ENCODE assay signal across 20 mouse cellular contexts in the genomic region with DNA sequence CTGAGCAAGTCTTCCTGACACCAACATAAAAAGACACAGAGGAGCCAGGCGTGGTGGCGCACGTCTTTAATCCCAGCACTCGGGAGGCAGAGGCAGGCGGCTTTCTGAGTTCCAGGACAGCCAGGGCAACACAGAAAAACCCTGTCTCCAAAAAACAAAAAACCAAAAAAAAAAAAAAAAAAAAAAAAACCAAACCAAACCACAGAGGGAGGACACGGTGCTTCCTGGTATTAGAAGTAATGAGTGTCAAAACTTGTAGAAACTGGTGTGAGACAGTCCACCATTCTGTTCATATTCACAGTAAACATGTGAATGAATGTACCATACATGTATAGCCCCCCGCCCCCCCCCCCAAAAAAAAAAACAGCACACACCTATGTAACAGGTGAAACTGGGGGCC. TPM values are rescaled to one million over a fixed set of nuclear protein-coding genes. Genes with fewer than 3 reads are reported as not detected.
DNase-seq lines count a peak whose midpoint lies in the region; ATAC-seq and TF ChIP-seq lines count a peak whose summit lies in the region.
"Had no signal": no experiment of that assay in that cellular context is flagged by ENCODE, and none has a peak within 500 bp of the region (broad histone marks: within the 10 kb centered on the region; RNA-seq: fewer than 3 reads in every experiment).

No protein-coding gene starts in this region.

- H3K9me3 ChIP-seq in heart, embryonic 13.5 days = no peaks in the 10 kb centered on the region
- no peaks in the 10 kb centered on the region for H3K9me3 ChIP-seq in liver, postnatal 0 days (ENCODE audit: low read length)
- H3K9me3 ChIP-seq in liver, embryonic 12.5 days (replicated peaks) = no peaks in the 10 kb centered on the region
- H3K9me3 ChIP-seq in CH12.LX (replicated peaks; ENCODE audit: low read length) = no peaks in the 10 kb centered on the region
- no peaks in the 10 kb centered on the region for H3K9me3 ChIP-seq in lung, postnatal 0 days (ENCODE audit: low read length)
- H3K9me3 ChIP-seq: hindbrain, embryonic 13.5 days; limb, embryonic 13.5 days; midbrain, embryonic 12.5 days; neural tube, embryonic 15.5 days had no signal

- H3K27me3 ChIP-seq in heart, embryonic 13.5 days (replicated peaks) = no peaks in the 10 kb centered on the region
- H3K27me3 ChIP-seq in liver, postnatal 0 days (ENCODE audit: insufficient read depth, low read length) = no peaks in the 10 kb centered on the region
- H3K27me3 ChIP-seq in liver, embryonic 12.5 days (replicated peaks) = no peaks in the 10 kb centered on the region
- H3K27me3 ChIP-seq in CH12.LX (replicated peaks) = no peaks in the 10 kb centered on the region
- H3K27me3 ChIP-seq in lung, postnatal 0 days (replicated peaks; ENCODE audit: insufficient read depth, low read length) = no peaks in the 10 kb centered on the region
- H3K27me3 ChIP-seq: hindbrain, embryonic 13.5 days; limb, embryonic 13.5 days; midbrain, embryonic 12.5 days; neural tube, embryonic 15.5 days had no signal

- no peak overlapping the region for H3K4me3 ChIP-seq in heart, embryonic 13.5 days
- no peak overlapping the region for H3K4me3 ChIP-seq in liver, postnatal 0 days (ENCODE audit: low read depth, low read length)
- no peak overlapping the region for H3K4me3 ChIP-seq in liver, embryonic 12.5 days
- no peak overlapping the region for H3K4me3 ChIP-seq in CH12.LX (replicated peaks in 1 of 3; ENCODE audit: low read depth in 2 of 3, low read length in 2 of 3, poor library complexity in 1 of 3)
- no peak overlapping the region for H3K4me3 ChIP-seq in lung, postnatal 0 days (ENCODE audit: low read depth, low read length)
- H3K4me3 ChIP-seq: hindbrain, embryonic 13.5 days; limb, embryonic 13.5 days; midbrain, embryonic 12.5 days; neural tube, embryonic 15.5 days had no signal

- DNase-seq in heart, adult 8-10 months (ENCODE audit: low spot score) = no peak
- DNase-seq in liver, postnatal 0 days = no peak
- no peak for DNase-seq in CH12.LX (ENCODE audit: extremely low read depth)
- DNase-seq in induced T-regulatory cell, adult 2 months (ENCODE audit: low read depth) = peak; percentile 29
- no peak for DNase-seq in lung, postnatal 0 days (ENCODE audit: low spot score)
- DNase-seq: gastrocnemius, postnatal 25 days; right cerebral cortex, postnatal 25 days had no signal

- TF ChIP-seq EP300 in liver, postnatal 0 days (IDR thresholded peaks at IDR 0.05; ENCODE audit: low read depth) = no peak
- no peak for TF ChIP-seq EP300 in CH12.LX (IDR thresholded peaks at IDR 0.05; ENCODE audit: low read length)
- no peak for TF ChIP-seq EP300 in lung, postnatal 0 days (IDR thresholded peaks at IDR 0.05)

- no peaks in the 10 kb centered on the region; the same call in 1 of the 2 replicates for H3K79me2 ChIP-seq in CH12.LX (replicated peaks; ENCODE audit: control insufficient read depth, extremely low read depth, insufficient read depth, poor library complexity, severe bottlenecking)

- in situ Hi-C loops in CH12.LX (cut with MboI; ENCODE audit: low pct_ligation_motif_present, low pct_unique_long_range_greater_than_20kb, low sequenced_read_pairs) = no loop called here

- WGBS in heart, embryonic 13.5 days = 85% methylated on average over 7 of the region's 7 CpGs
- 78% methylated on average over 7 of the region's 7 CpGs for WGBS in liver, postnatal 0 days (ENCODE audit: insufficient replicate concordance)
- 80% methylated on average over 7 of the region's 7 CpGs for WGBS in liver, embryonic 12.5 days (ENCODE audit: insufficient replicate concordance)
- WGBS in lung, postnatal 0 days = 83% methylated on average over 7 of the region's 7 CpGs

- dilution Hi-C loops in CH12.LX (cut with MboI; ENCODE audit: extremely low pct_ligation_motif_present, extremely low pct_unique_long_range_greater_than_20kb, low sequenced_read_pairs) = no loop called here

- H3K36me3 ChIP-seq in heart, embryonic 13.5 days = peaks cover 53% of the 10 kb centered on the region
- H3K36me3 ChIP-seq in liver, postnatal 0 days (replicated peaks; ENCODE audit: insufficient read depth, low read length) = peaks cover 39% of the 10 kb centered on the region
- peaks cover 53% of the 10 kb centered on the region for H3K36me3 ChIP-seq in liver, embryonic 12.5 days
- H3K36me3 ChIP-seq in CH12.LX (replicated peaks in 1 of 2; ENCODE audit: control insufficient read depth in 1 of 2, insufficient read depth in 1 of 2, low read length in 1 of 2) = peaks cover 42 to 47% of the 10 kb centered on the region in 2 experiments
- H3K36me3 ChIP-seq in lung, postnatal 0 days (ENCODE audit: insufficient read depth, low read length) = peaks cover 15% of the 10 kb centered on the region; the same call in 1 of the 2 replicates

- TF ChIP-seq RAD21 in CH12.LX (IDR thresholded peaks at IDR 0.05; ENCODE audit: low read depth, low read length) = no peak

- H3K4me2 ChIP-seq in heart, embryonic 13.5 days = no peak overlapping the region
- H3K4me2 ChIP-seq in liver, postnatal 0 days (ENCODE audit: low read depth, low read length) = no peak overlapping the region
- H3K4me2 ChIP-seq in liver, embryonic 12.5 days = no peak overlapping the region
- no peak overlapping the region for H3K4me2 ChIP-seq in CH12.LX (ENCODE audit: insufficient read depth, low read depth, poor library complexity, severe bottlenecking)
- no peak overlapping the region for H3K4me2 ChIP-seq in lung, postnatal 0 days (replicated peaks; ENCODE audit: low read depth, low read length)
- H3K4me2 ChIP-seq: heart, embryonic 11.5 days; hindbrain, embryonic 13.5 days; limb, embryonic 13.5 days; liver, embryonic 11.5 days; midbrain, embryonic 12.5 days; neural tube, embryonic 15.5 days had no signal

- H3K27ac ChIP-seq in heart, embryonic 13.5 days (replicated peaks) = 0 out of 2 replicates have a peak overlapping the region, but pooled peaks have one; percentile 20
- no peak overlapping the region for H3K27ac ChIP-seq in liver, postnatal 0 days (ENCODE audit: low read depth)
- H3K27ac ChIP-seq in liver, embryonic 12.5 days = no peak overlapping the region
- no peak overlapping the region for H3K27ac ChIP-seq in CH12.LX (ENCODE audit: insufficient read depth, low read depth)
- H3K27ac ChIP-seq in lung, postnatal 0 days (ENCODE audit: low read length) = no peak overlapping the region
- H3K27ac ChIP-seq: limb, embryonic 13.5 days; midbrain, embryonic 12.5 days; neural tube, embryonic 15.5 days; stomach, postnatal 0 days had no signal

- no peak overlapping the region for H3K9ac ChIP-seq in heart, embryonic 13.5 days
- H3K9ac ChIP-seq in liver, postnatal 0 days (replicated peaks) = no peak overlapping the region
- H3K9ac ChIP-seq in liver, embryonic 12.5 days = no peak overlapping the region
- H3K9ac ChIP-seq in CH12.LX (ENCODE audit: insufficient read depth, low read depth) = no peak overlapping the region
- H3K9ac ChIP-seq in lung, postnatal 0 days (replicated peaks; ENCODE audit: low read depth) = no peak overlapping the region
- H3K9ac ChIP-seq: hindbrain, embryonic 13.5 days; limb, embryonic 13.5 days; midbrain, embryonic 12.5 days; neural tube, embryonic 15.5 days had no signal

- TF ChIP-seq CTCF in liver, postnatal 0 days (IDR thresholded peaks at IDR 0.05; ENCODE audit: low read depth) = no peak
- no peak for TF ChIP-seq CTCF in CH12.LX (conservative IDR thresholded peaks at IDR 0.05 in 1 of 2, IDR thresholded peaks at IDR 0.05 in 1 of 2; ENCODE audit: low read depth in 2 of 2, low read length in 2 of 2)
- TF ChIP-seq CTCF in lung, postnatal 0 days (IDR thresholded peaks at IDR 0.05) = no peak

- H3K4me1 ChIP-seq in heart, embryonic 13.5 days = no peaks in the 10 kb centered on the region
- H3K4me1 ChIP-seq in liver, postnatal 0 days (ENCODE audit: insufficient read depth) = no peaks in the 10 kb centered on the region
- no peaks in the 10 kb centered on the region for H3K4me1 ChIP-seq in liver, embryonic 12.5 days
- H3K4me1 ChIP-seq in CH12.LX (ENCODE audit: control insufficient read depth in 1 of 2, insufficient read depth in 2 of 2) = peaks cover 5 to 11% of the 10 kb centered on the region in 2 experiments; a peak in 2 of 4 replicates
- no peaks in the 10 kb centered on the region for H3K4me1 ChIP-seq in lung, postnatal 0 days (ENCODE audit: insufficient read depth, low read depth, low read length)
- H3K4me1 ChIP-seq: hindbrain, embryonic 13.5 days; midbrain, embryonic 12.5 days; neural tube, embryonic 15.5 days had no signal

- no peak for TF ChIP-seq POLR2A in CH12.LX (IDR thresholded peaks at IDR 0.05; ENCODE audit: low read depth, low read length)

- ATAC-seq in heart, embryonic 13.5 days (ENCODE audit: extremely low read depth, insufficient number of reproducible peaks, low FRiP score, low TSS enrichment) = no peak
- ATAC-seq in liver, postnatal 0 days = peak; percentile 7; the same call in 1 of the 2 replicates
- no peak for ATAC-seq in liver, embryonic 12.5 days
- no peak for ATAC-seq in lung, postnatal 0 days

RNA-seq across cellular contexts. Expression of a gene that starts 17.9 kb away (rescaled TPM):
- 190 and 219 TPM in 2 replicates for polyA plus RNA-seq in heart, embryonic 13.5 days (2015; fragmentation: Nextera tagmentation; extraction: Ambion mirVana)
- 100 to 1,000 TPM in 3 of 4 experiments, 10 to 100 TPM in 1; 98.9 to 113 (median 108) TPM for total RNA-seq in heart, adult 8-10 months (2022)
- polyA plus RNA-seq in liver, postnatal 0 days (2015; fragmentation: Nextera tagmentation; extraction: Ambion mirVana) = 97.7 and 97.9 TPM in 2 replicates
- polyA plus RNA-seq in liver, embryonic 12.5 days (2016; fragmentation: Nextera tagmentation; extraction: Ambion mirVana) = 228 and 229 TPM in 2 replicates
- total RNA-seq in CH12.LX (2012; rRNA removed) (191 and 234 TPM in 2 replicates), CH12.LX (2014; rRNA removed) (401 and 406 TPM in 2 replicates)
- 358 and 375 TPM in 2 replicates for polyA plus RNA-seq in CH12.LX (2012; ENCODE audit: insufficient read length, low read depth)
- polyA plus RNA-seq in lung, postnatal 0 days (2015; fragmentation: Nextera tagmentation; extraction: Ambion mirVana) = 137 and 150 TPM in 2 replicates

RNA-seq across cellular contexts. Expression of a gene that starts 30.6 kb away (rescaled TPM):
- polyA plus RNA-seq in heart, embryonic 13.5 days (2015; fragmentation: Nextera tagmentation; extraction: Ambion mirVana) = 1.9 and 2.7 TPM in 2 replicates
- total RNA-seq in heart, adult 8-10 months (2022) = 1 to 10 TPM; 1.1 to 1.8 (median 1.5) TPM
- polyA plus RNA-seq in liver, postnatal 0 days (2015; fragmentation: Nextera tagmentation; extraction: Ambion mirVana) = 7.0 and 7.3 TPM in 2 replicates
- 1.8 and 2.1 TPM in 2 replicates for polyA plus RNA-seq in liver, embryonic 12.5 days (2016; fragmentation: Nextera tagmentation; extraction: Ambion mirVana)
- total RNA-seq in CH12.LX (2012; rRNA removed) (156 and 167 TPM in 2 replicates), CH12.LX (2014; rRNA removed) (132 and 143 TPM in 2 replicates)
- 145 and 159 TPM in 2 replicates for polyA plus RNA-seq in CH12.LX (2012; ENCODE audit: insufficient read length, low read depth)
- 3.7 and 3.9 TPM in 2 replicates for polyA plus RNA-seq in lung, postnatal 0 days (2015; fragmentation: Nextera tagmentation; extraction: Ambion mirVana)

RNA-seq across cellular contexts. Expression of a gene that starts 35.3 kb away (rescaled TPM):
- polyA plus RNA-seq in heart, embryonic 13.5 days (2015; fragmentation: Nextera tagmentation; extraction: Ambion mirVana) = 0.36 TPM in 1 of 2 replicates, not detected in the other
- under 1 TPM in 1 of 4 experiments, not detected in 3; 0.37 TPM for total RNA-seq in heart, adult 8-10 months (2022)
- 0.13 and 0.18 TPM in 2 replicates for polyA plus RNA-seq in liver, postnatal 0 days (2015; fragmentation: Nextera tagmentation; extraction: Ambion mirVana)
- polyA plus RNA-seq in liver, embryonic 12.5 days (2016; fragmentation: Nextera tagmentation; extraction: Ambion mirVana) = not detected in 2 replicates
- total RNA-seq in CH12.LX (2012; rRNA removed) (0.47 and 0.59 TPM in 2 replicates), CH12.LX (2014; rRNA removed) (0.39 TPM in 1 of 2 replicates, not detected in the other)
- 0.70 and 0.94 TPM in 2 replicates for polyA plus RNA-seq in CH12.LX (2012; ENCODE audit: insufficient read length, low read depth)
- polyA plus RNA-seq in lung, postnatal 0 days (2015; fragmentation: Nextera tagmentation; extraction: Ambion mirVana) = 0.18 TPM in 1 of 2 replicates, not detected in the other
- total RNA-seq: adrenal gland, adult 2 months; adrenal gland, postnatal 36 days; gastrocnemius, postnatal 25 days had no signal
- polyA plus RNA-seq: adrenal gland, adult 2 months; embryonic facial prominence, embryonic 11.5 days; forebrain, embryonic 14.5 days; hindbrain, embryonic 13.5 days; limb, embryonic 13.5 days; midbrain, embryonic 12.5 days had no signal

Comparison
In these comparisons a context has a peak if more than half of its experiments do, and no peak if none do; other contexts are left out.
1. RNA of a gene that starts 30.6 kb away (polyA plus RNA-seq): 145 to 159 TPM in CH12.LX; 7.0 to 7.3 TPM in liver, postnatal 0 days, 3.7 to 3.9 TPM in lung, postnatal 0 days, 1.9 to 2.7 TPM in heart, embryonic 13.5 days and 1.8 to 2.1 TPM in liver, embryonic 12.5 days; every median in the first group is over 10 times any median in the second.